Mouse (Mus musculus) small intestine, adult 2 months (tissue): ENCODE measurements around the gene Cd2.

Experiments
- CTCF ChIP-seq: fragments of 200-500 bp; IDR thresholded peaks from 2 replicates; pipeline ENCODE4 v1.5.1; 2012; ENCODE audit warnings: low read depth, mild to moderate bottlenecking, control low read depth, inconsistent platforms, low read length, moderate library complexity, mixed read lengths; ENCODE audit not compliant: insufficient replicate concordance, insufficient read length; ENCODE audit errors: extremely low read depth
- POLR2A ChIP-seq: fragments of 200-500 bp; IDR thresholded peaks from 2 replicates; pipeline ENCODE4 v1.6.1; 2012; ENCODE audit warnings: low read depth, mild to moderate bottlenecking, control low read depth, inconsistent platforms, low read length, moderate library complexity

GRCm38 (mm10) chr3:101320874-101321273 is 33.1 kb upstream of the Cd2 start:
- TF ChIP-seq POLR2A: no peak
- no peak for TF ChIP-seq CTCF
